8 mouse cellular contexts compared by ENCODE assay signal in the genomic region with DNA sequence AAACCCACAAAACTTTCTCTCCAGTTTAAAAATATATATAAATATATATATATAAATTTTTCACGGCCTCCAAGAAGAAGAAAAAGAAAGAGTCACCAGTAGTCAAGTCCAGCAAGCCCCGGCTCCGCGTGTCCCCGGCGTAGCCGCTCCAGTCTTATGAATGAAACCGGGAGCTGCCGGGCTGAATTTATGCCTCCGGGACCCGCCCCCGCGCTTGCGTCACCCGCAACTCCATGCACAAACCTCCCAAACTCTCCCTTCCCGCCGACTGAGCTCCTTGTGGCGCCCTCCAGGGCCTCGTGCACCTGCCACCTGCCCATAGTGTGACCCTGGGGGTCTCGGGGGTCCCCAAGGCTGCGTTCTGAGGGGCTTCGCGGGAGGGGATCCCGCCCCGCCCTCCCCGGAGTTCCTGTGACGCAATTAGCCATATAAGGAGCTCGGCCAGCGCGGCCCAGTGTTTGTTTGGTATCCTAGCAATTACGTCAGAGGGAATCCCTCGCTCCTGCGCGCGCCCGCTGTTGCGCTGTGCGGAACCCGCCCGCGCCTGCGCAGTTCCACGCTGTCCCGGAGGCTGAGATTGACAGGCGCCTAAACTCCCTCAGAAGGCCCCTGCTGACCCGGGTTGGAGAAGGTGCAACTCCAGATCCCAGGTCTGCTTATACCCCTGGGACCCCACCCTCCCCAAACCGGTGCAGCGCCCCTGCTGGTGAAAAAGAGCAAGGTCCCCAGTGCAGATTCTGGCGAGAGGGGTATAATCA. TPM values are rescaled to one million over a fixed set of nuclear protein-coding genes. Genes with fewer than 3 reads are reported as not detected.
A peak's percentile ranks its signal among the peaks of the same experiment; 100 is the strongest.
DNase-seq lines count a peak whose midpoint lies in the region; ATAC-seq and TF ChIP-seq lines count a peak whose summit lies in the region.

A gene (minus strand): TSS at position 168 of the 758 bp plus-strand sequence.

- no peaks in the 10 kb centered on the region for H3K36me3 ChIP-seq in embryonic facial prominence, embryonic 13.5 days
- H3K36me3 ChIP-seq in heart, adult 2 months (ENCODE audit: control insufficient read depth, insufficient read depth, low read length), result no peaks in the 10 kb centered on the region
- no peaks in the 10 kb centered on the region for H3K36me3 ChIP-seq in limb, embryonic 12.5 days
- H3K36me3 ChIP-seq in midbrain, embryonic 14.5 days (ENCODE audit: control insufficient read depth, insufficient read depth, low read length), result no peaks in the 10 kb centered on the region

- peak; percentile 65 for TF ChIP-seq CTCF in heart, adult 2 months (IDR thresholded peaks at IDR 0.05)

- intact Hi-C loops in heart, adult 2 months (cut with DNase I), result no loop called here

- H3K27me3 ChIP-seq in embryonic facial prominence, embryonic 13.5 days, result peaks cover 53% of the 10 kb centered on the region
- no peaks in the 10 kb centered on the region for H3K27me3 ChIP-seq in heart, adult 2 months (ENCODE audit: control insufficient read depth, insufficient read depth, low read length)
- peaks cover 63% of the 10 kb centered on the region for H3K27me3 ChIP-seq in limb, embryonic 12.5 days
- peaks cover 21% of the 10 kb centered on the region for H3K27me3 ChIP-seq in midbrain, embryonic 14.5 days (ENCODE audit: control insufficient read depth, insufficient read depth, low read length)

- H3K4me2 ChIP-seq in embryonic facial prominence, embryonic 13.5 days, result peak within 1 kb of the TSS; percentile 99
- H3K4me2 ChIP-seq in limb, embryonic 12.5 days, result peak within 1 kb of the TSS; percentile 98
- peak within 1 kb of the TSS; percentile 88 for H3K4me2 ChIP-seq in midbrain, embryonic 14.5 days (ENCODE audit: low read length)

- peak within 1 kb of the TSS; percentile 39; the same call in 1 of the 2 replicates for H3K27ac ChIP-seq in embryonic facial prominence, embryonic 13.5 days
- H3K27ac ChIP-seq in heart, adult 2 months, result peak within 1 kb of the TSS; percentile 95
- no peak within 1 kb of the TSS for H3K27ac ChIP-seq in limb, embryonic 12.5 days
- no peak within 1 kb of the TSS for H3K27ac ChIP-seq in midbrain, embryonic 14.5 days (replicated peaks; ENCODE audit: low read depth, low read length)

- DNase-seq in 416B (ENCODE audit: low read depth), result peak; percentile 97
- peak; percentile 75 to 87 for DNase-seq in adrenal gland, postnatal 4 days (ENCODE audit: low spot score in 2 of 2)
- peak; percentile 94 to 96 for DNase-seq in heart, adult 2 months
- peak; percentile 96 for DNase-seq in kidney, adult 8-10 months
- DNase-seq in midbrain, embryonic 14.5 days, result peak; percentile 99
- peak; percentile 83 for DNase-seq in spleen, adult 12 weeks (ENCODE audit: low spot score)

- under 1% methylated on average over 48 of the region's 49 CpGs for WGBS in embryonic facial prominence, embryonic 13.5 days
- WGBS in heart, adult 2 months, result under 1% methylated on average over 49 of the region's 49 CpGs
- WGBS in limb, embryonic 12.5 days, result under 1% methylated on average over 49 of the region's 49 CpGs
- WGBS in midbrain, embryonic 14.5 days, result under 1% methylated on average over 49 of the region's 49 CpGs

- H3K9ac ChIP-seq in embryonic facial prominence, embryonic 13.5 days, result peak within 1 kb of the TSS; percentile 73
- peak within 1 kb of the TSS; percentile 51 for H3K9ac ChIP-seq in heart, adult 2 months (ENCODE audit: low read depth, low read length)
- peak within 1 kb of the TSS; percentile 57 for H3K9ac ChIP-seq in limb, embryonic 12.5 days (replicated peaks)
- peak within 1 kb of the TSS; percentile 46 for H3K9ac ChIP-seq in midbrain, embryonic 14.5 days (replicated peaks; ENCODE audit: low read length)

- peak; percentile 73 for ATAC-seq in embryonic facial prominence, embryonic 13.5 days (ENCODE audit: insufficient number of reproducible peaks, insufficient read depth, low FRiP score, low TSS enrichment, low read depth)
- ATAC-seq in limb, embryonic 12.5 days (ENCODE audit: insufficient number of reproducible peaks, insufficient read depth, low FRiP score, low TSS enrichment, low read depth), result peak; percentile 69; the same call in 1 of the 2 replicates
- ATAC-seq in midbrain, embryonic 14.5 days (ENCODE audit: low FRiP score, low TSS enrichment), result peak; percentile 88

- no peaks in the 10 kb centered on the region for H3K79me2 ChIP-seq in heart, adult 2 months (replicated peaks; ENCODE audit: control insufficient read depth, insufficient read depth, low read length)

- no peaks in the 10 kb centered on the region for H3K9me3 ChIP-seq in embryonic facial prominence, embryonic 13.5 days
- H3K9me3 ChIP-seq in limb, embryonic 12.5 days, result no peaks in the 10 kb centered on the region
- H3K9me3 ChIP-seq in midbrain, embryonic 14.5 days (ENCODE audit: control insufficient read depth, low read length), result no peaks in the 10 kb centered on the region

- peak; percentile 61; the same call in 1 of the 2 replicates for TF ChIP-seq POLR2A in heart, adult 2 months (IDR thresholded peaks at IDR 0.05; ENCODE audit: insufficient read depth, low read depth, low read length)

- 0 out of 2 replicates have a peak, but pooled peaks have one; percentile 16 for TF ChIP-seq EP300 in heart, adult 2 months (IDR thresholded peaks at IDR 0.05; ENCODE audit: insufficient read depth, low read depth, low read length)

- H3K4me3 ChIP-seq in embryonic facial prominence, embryonic 13.5 days, result peak within 1 kb of the TSS; percentile 66
- peak within 1 kb of the TSS; percentile 84 for H3K4me3 ChIP-seq in heart, adult 2 months
- peak within 1 kb of the TSS; percentile 66 for H3K4me3 ChIP-seq in limb, embryonic 12.5 days (replicated peaks)
- peak within 1 kb of the TSS; percentile 47 for H3K4me3 ChIP-seq in midbrain, embryonic 14.5 days (replicated peaks; ENCODE audit: low read depth, low read length)

- H3K4me1 ChIP-seq in embryonic facial prominence, embryonic 13.5 days, result peaks cover 23% of the 10 kb centered on the region
- 0 out of 2 replicates have a peak, but pooled peaks cover 1% of the 10 kb centered on the region for H3K4me1 ChIP-seq in heart, adult 2 months (ENCODE audit: control insufficient read depth, insufficient read depth, low read length)
- H3K4me1 ChIP-seq in limb, embryonic 12.5 days (replicated peaks), result peaks cover 23% of the 10 kb centered on the region
- H3K4me1 ChIP-seq in midbrain, embryonic 14.5 days (ENCODE audit: control insufficient read depth, insufficient read depth, low read length), result peaks cover 19% of the 10 kb centered on the region

RNA-seq across cellular contexts. Expression of the gene that starts here (rescaled TPM):
- under 1 TPM; 0.85 to 0.98 TPM for total RNA-seq in adrenal gland, postnatal 4 days (2021)
- 0.06 and 0.23 TPM in 2 replicates for polyA plus RNA-seq in embryonic facial prominence, embryonic 13.5 days (2015; fragmentation: Nextera tagmentation; extraction: Ambion mirVana)
- 1 to 10 TPM in 1 of 2 experiments, under 1 TPM in 1; 0.89 to 1.1 TPM for total RNA-seq in heart, adult 2 months (2021)
- polyA plus RNA-seq in heart, adult 2 months (2012; rRNA removed), result 0.94 and 1.1 TPM in 2 replicates
- 0.18 and 0.20 TPM in 2 replicates for polyA plus RNA-seq in limb, embryonic 12.5 days (2016; fragmentation: Nextera tagmentation; extraction: Ambion mirVana)
- polyA plus RNA-seq in midbrain, embryonic 14.5 days (2014; fragmentation: Nextera tagmentation; extraction: Ambion mirVana), result not detected in 2 replicates

Comparison
In these comparisons a context has a peak if more than half of its experiments do, and no peak if none do; other contexts are left out.
1. Peak in DNase-seq in adrenal gland, postnatal 4 days; RNA of the gene not detected or under 1 TPM.
2. Peak in ATAC-seq, H3K4me3 ChIP-seq, H3K27ac ChIP-seq, H3K9ac ChIP-seq and H3K4me2 ChIP-seq in embryonic facial prominence, embryonic 13.5 days; RNA of the gene not detected or under 1 TPM.
3. Peak in ATAC-seq, H3K4me3 ChIP-seq, H3K9ac ChIP-seq and H3K4me2 ChIP-seq in limb, embryonic 12.5 days; RNA of the gene not detected or under 1 TPM.
4. Peak in DNase-seq, ATAC-seq, H3K4me3 ChIP-seq, H3K9ac ChIP-seq and H3K4me2 ChIP-seq in midbrain, embryonic 14.5 days; RNA of the gene not detected or under 1 TPM.